Mouse (Mus musculus) embryonic facial prominence, embryonic 11.5 days (tissue): ENCODE data around the gene Samm50. TPM values are rescaled to one million over a fixed set of nuclear protein-coding genes. Genes with fewer than 3 reads are reported as not detected.

Experiments
- microRNA-seq: library from miRNA; unstranded; fragments of <30 nt; microRNA quantifications from one replicate; pipeline ENCODE4, GENCODE M21; 2016; ENCODE audit warnings: borderline number of aligned reads
- polyA plus RNA-seq: library from polyadenylated mRNA; unstranded; fragments of >200 nt; fragmentation: Nextera tagmentation; extraction: Ambion mirVana; gene quantifications from 2 replicates; pipeline ENCODE4 v1.2.1, GENCODE M21; 2014

Gene Samm50
- polyA plus RNA-seq, 1 experiment from 2014 or later = 84.3 TPM

Small RNAs within 50 kb of the gene (microRNA-seq; reads per million reads assigned to microRNA genes)
- not detected for gene Mir6392

Other genes with a start within 250 kb of the Samm50 start
- 0.14 and 0.20 TPM in 2 replicates for gene Efcab6, start 126.9 kb upstream of the Samm50 start, polyA plus RNA-seq
- 5.7 and 7.4 TPM in 2 replicates for gene Sult4a1, start 86.5 kb upstream of the Samm50 start, polyA plus RNA-seq
- gene Pnpla5, start 69.1 kb upstream of the Samm50 start, polyA plus RNA-seq = not detected in 2 replicates
- gene Pnpla3, start 24.4 kb upstream of the Samm50 start, polyA plus RNA-seq = 0.79 and 0.91 TPM in 2 replicates
- 6.0 and 7.3 TPM in 2 replicates for gene Parvb, start 39.8 kb downstream of the Samm50 start, polyA plus RNA-seq
- 0.42 and 1.2 TPM in 2 replicates for gene Parvg, start 131.8 kb downstream of the Samm50 start, polyA plus RNA-seq